Mouse (Mus musculus) kidney, adult 2 months (tissue): ENCODE data around the gene Cda.
A peak's percentile ranks its signal among the peaks of the same experiment; 100 is the strongest.

ENCODE experiments used
- CTCF ChIP-seq: fragments of 200-500 bp; conservative IDR thresholded peaks from 2 replicates; pipeline ENCODE4 v1.5.1; 2011; ENCODE audit warnings: low read depth, mild to moderate bottlenecking, control low read depth, low read length, moderate library complexity, mixed read lengths; ENCODE audit not compliant: insufficient read depth, insufficient read length
- POLR2A ChIP-seq: fragments of 200-500 bp; IDR thresholded peaks from one replicate; pipeline ENCODE4 v1.6.1; 2011; ENCODE audit warnings: low read depth, low read length, control low read depth

DNA sequence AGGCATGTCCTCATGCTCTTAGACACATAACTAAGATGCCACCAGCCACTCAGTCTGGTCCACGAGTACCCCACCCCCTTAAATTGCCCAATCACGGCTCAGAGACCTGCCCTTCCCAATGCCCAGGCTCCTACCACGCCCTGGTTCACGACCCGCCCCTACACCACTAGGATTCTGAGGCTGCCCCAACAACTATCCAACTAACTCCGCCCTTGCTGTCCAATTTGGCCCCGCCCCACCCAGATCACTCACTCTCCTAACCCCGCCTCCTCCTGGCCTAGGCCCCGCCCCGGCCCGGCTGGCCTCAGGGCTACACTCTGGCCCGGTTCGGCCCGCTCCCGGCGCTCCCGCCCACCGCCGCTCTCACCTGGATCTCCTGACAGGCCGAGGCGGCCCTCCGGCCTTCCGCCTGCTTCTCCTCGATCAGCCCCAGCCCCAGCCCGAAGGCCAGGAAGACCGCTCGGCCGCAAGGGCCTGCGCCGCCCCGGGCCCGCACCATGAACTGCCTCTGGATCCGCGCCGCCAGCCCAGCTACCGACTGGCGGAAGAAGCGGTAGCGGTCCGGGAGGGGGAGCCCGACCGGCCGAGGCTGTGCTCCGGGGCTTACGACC lies 42.2 kb downstream of the Cda start:
- no peak for TF ChIP-seq CTCF
- TF ChIP-seq POLR2A = peak; percentile 18
